Mouse (Mus musculus): ENCODE measurements around the gene Slc16a13. TPM values are rescaled to one million over a fixed set of nuclear protein-coding genes. Genes with fewer than 3 reads are reported as not detected.

Slc16a13 gene
- total RNA-seq, 2 experiments from 2014 or later, result 4.2 to 4.8 TPM

DNA sequence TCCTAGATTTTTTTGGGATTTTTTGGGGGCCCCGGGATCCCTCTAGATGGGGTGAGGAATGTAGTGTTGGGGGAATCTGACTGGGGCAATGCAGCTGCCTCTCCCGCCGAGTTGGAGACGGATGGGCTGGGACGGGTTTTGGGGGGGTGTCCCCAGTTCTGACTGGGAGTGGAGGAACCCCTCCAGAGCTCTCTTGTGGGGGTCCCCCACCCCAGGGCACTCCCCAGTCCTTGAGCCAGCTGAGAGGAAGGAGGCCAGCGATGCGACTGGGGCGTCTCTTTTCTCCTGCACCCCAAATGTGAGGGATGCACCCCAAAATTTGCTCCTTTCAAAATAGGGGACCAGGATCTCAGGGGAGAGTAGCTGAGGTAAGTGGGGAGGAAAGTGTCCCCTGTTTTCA lies 12.2 kb upstream of the Slc16a13 start:
- no peak for DNase-seq (ENCODE audit: low spot score)
- intact Hi-C loops (cut with DNase I), result no loop called here

GRCm38 (mm10) chr11:70232546-70232945 lies 11.7 kb upstream of the Slc16a13 start:
- intact Hi-C loops (cut with DNase I), result no loop called here
- peak; percentile 52 for DNase-seq (ENCODE audit: low spot score)

- peak; percentile 79 for DNase-seq (ENCODE audit: low spot score)
- intact Hi-C loops (cut with DNase I), result no loop called here
Observed at GRCm38 (mm10) chr11:70230239-70230727, 9.4 kb upstream of the Slc16a13 start.

GRCm38 (mm10) chr11:70229260-70230010 lies 8.6 kb upstream of the Slc16a13 start, which contains the start of gene Bcl6b:
Gene Bcl6b, minus strand, starts transcription at chr11:70229798.
- intact Hi-C loops (cut with DNase I), result no loop called here
- DNase-seq (ENCODE audit: low spot score), result peak; percentile 40

- DNase-seq (ENCODE audit: low spot score), result peak; percentile 80
- intact Hi-C loops (cut with DNase I), result no loop called here
Observed at GRCm38 (mm10) chr11:70228828-70229227, 8.0 kb upstream of the Slc16a13 start.

DNA sequence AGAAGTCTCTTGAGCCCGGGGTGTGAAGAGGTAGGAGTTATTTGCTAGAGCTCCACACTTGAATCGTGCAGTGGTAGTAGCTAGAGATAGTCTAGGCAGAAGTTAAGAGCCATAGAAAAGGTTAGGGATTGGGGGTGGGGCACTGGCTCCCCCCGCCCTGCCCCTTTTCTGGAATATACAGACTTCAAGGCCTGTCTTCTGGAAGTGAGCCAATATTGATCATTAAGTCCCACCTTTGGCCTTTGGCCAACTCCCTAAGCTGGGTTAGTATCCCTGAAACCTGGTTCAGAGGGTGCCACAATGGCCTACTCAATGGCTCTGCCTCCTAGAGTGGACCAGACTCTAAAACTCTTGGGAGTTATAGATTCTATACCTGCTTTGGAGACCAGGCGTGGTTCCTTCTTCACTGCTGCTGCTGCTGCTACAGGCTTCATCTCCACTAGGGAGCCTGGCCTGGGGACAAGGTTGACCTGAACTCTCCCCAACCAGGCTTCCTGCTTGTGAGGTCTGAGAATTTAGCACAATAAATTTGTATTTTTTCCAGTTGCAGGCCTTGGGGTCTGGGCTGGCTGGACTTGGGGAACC lies 6.9 kb upstream of the Slc16a13 start:
- intact Hi-C loops (cut with DNase I), result no loop called here
- DNase-seq (ENCODE audit: low spot score), result no peak

DNA sequence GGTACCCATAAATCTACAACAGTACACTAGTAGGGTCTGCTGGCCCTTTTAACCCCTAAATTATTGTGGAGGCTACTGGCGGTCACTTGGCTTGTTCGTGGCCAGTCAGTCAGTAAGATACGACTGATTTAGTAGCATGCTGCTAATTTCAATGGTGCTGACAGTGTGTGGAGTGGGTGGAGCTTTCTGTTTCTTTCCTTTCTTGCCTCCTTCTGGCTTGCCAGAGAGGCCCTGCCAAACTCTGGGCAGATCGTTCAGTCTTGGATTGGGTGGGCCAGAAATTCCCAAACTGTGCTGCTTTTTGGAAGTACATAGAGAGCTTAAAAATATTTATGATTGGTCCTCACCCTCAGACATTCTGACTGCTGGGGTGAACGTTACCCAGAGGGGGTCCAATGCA lies 6.3 kb upstream of the Slc16a13 start:
- no peak for DNase-seq (ENCODE audit: low spot score)
- intact Hi-C loops (cut with DNase I), result no loop called here

- no peak for DNase-seq (ENCODE audit: low spot score)
- intact Hi-C loops (cut with DNase I), result no loop called here
Observed at GRCm38 (mm10) chr11:70226602-70226890, 5.7 kb upstream of the Slc16a13 start.

GRCm38 (mm10) chr11:70225798-70226601 lies 5.1 kb upstream of the Slc16a13 start:
- no peak for DNase-seq (ENCODE audit: low spot score)
- intact Hi-C loops (cut with DNase I), result no loop called here

- DNase-seq (ENCODE audit: low spot score), result peak; percentile 68
- intact Hi-C loops (cut with DNase I), result no loop called here
Observed at GRCm38 (mm10) chr11:70223724-70224123, 2.9 kb upstream of the Slc16a13 start.

- intact Hi-C loops (cut with DNase I), result no loop called here
- no peak for DNase-seq (ENCODE audit: low spot score)
Observed at GRCm38 (mm10) chr11:70221603-70222500, 988 bp upstream of the Slc16a13 start.

GRCm38 (mm10) chr11:70220323-70220722 lies 541 bp downstream of the Slc16a13 start:
- no peak for DNase-seq (ENCODE audit: low spot score)
- intact Hi-C loops (cut with DNase I), result no loop called here

DNA sequence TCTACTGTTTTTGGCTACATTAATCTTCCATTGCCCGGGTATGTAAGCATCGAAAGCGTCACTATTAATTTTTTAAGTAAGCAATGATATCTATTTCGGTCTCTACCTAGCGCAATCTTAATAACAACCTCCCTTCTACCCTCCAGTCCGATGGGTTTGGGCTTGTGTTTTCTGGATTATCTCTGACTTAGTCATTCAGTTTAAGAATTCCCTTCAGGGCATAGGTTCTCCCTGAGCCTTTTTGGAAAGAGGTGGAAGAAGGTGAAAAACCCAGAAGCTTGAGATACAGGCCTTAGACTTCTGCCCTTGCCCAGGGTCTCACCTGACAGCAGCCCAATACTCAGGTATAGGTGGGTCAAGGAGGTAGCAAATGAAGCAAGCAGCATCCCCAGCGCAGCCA lies 991 bp downstream of the Slc16a13 start:
- DNase-seq (ENCODE audit: low spot score), result no peak
- intact Hi-C loops (cut with DNase I), result loop anchor here (10.0 kb wide), 1 partner anchor 285 kb away; the partner anchor contains the start of gene Ybx2

- no peak for DNase-seq (ENCODE audit: low spot score)
- intact Hi-C loops (cut with DNase I), result loop anchor here (10.0 kb wide), 1 partner anchor 284 kb away; the partner anchor contains the start of gene Ybx2
Observed at GRCm38 (mm10) chr11:70218741-70219470, 2.0 kb downstream of the Slc16a13 start.

GRCm38 (mm10) chr11:70218039-70218438 lies 2.8 kb downstream of the Slc16a13 start:
- no peak for DNase-seq (ENCODE audit: low spot score)
- intact Hi-C loops (cut with DNase I), result loop anchor here (10.0 kb wide), 1 partner anchor 283 kb away; the partner anchor contains the start of gene Ybx2

GRCm38 (mm10) chr11:70216103-70216502 lies 4.8 kb downstream of the Slc16a13 start:
- DNase-seq (ENCODE audit: low spot score), result no peak
- intact Hi-C loops (cut with DNase I), result loop anchor here (10.0 kb wide), 1 partner anchor 281 kb away; the partner anchor contains the start of gene Ybx2

- DNase-seq (ENCODE audit: low spot score), result no peak
- intact Hi-C loops (cut with DNase I), result loop anchor here (10.0 kb wide), 1 partner anchor 280 kb away; the partner anchor contains the start of gene Ybx2
Observed at GRCm38 (mm10) chr11:70215301-70215700, 5.6 kb downstream of the Slc16a13 start.

DNA sequence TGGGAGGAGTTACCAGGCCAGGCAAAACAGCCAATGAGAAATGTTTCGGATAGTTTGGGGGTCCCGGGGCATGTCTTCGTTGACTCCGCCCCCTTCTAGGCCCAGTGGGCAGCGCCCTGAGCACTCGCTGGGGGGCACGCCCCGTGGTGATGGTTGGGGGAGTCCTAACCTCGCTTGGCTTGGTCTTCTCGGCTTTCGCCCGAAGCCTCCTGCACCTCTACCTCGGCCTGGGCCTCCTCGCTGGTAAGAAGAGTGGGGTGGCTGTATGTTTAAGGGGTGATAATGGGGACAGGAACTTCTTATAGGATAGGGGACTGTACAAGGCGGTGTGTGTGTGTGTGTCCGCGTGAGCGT lies 6.0 kb downstream of the Slc16a13 start:
- intact Hi-C loops (cut with DNase I), result loop anchor here (10.0 kb wide), 1 partner anchor 280 kb away; the partner anchor contains the start of gene Ybx2
- no peak for DNase-seq (ENCODE audit: low spot score)

All from heart, postnatal 25 days (tissue).